In the genomic region with DNA sequence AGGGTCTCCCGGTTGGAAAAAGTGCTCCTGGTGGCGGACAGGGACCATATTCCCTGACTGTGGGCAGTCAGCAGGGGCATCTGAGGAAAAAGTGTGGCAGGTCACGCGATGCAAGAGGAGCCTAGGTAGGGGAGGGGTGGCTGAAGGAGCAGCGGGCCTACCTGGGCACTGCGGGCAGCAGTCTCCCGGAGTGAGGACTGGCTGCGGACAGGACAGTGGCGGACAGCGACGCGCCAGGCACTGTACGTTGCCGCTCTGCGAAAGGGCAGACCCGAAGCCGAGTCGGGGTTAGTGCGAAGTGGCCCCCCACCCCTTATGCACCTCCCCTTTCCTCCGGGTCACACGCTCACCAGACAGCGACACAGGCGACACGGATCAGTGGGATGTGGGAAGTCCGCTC, we compare ENCODE assay signal across 17 mouse cellular contexts. TPM values are rescaled to one million over a fixed set of nuclear protein-coding genes. Genes with fewer than 3 reads are reported as not detected.
DNase-seq lines count a peak whose midpoint lies in the region; ATAC-seq and TF ChIP-seq lines count a peak whose summit lies in the region.
"Had no signal": no experiment of that assay in that cellular context is flagged by ENCODE, and none has a peak within 500 bp of the region (broad histone marks: within the 10 kb centered on the region; RNA-seq: fewer than 3 reads in every experiment).

No protein-coding gene starts in this region.

- ATAC-seq in heart, embryonic 12.5 days (ENCODE audit: insufficient number of reproducible peaks, low FRiP score), result no peak; the same call in 1 of the 2 replicates
- ATAC-seq in kidney, postnatal 0 days (replicated peaks; ENCODE audit: low FRiP score, low read depth), result 0 out of 2 replicates have a peak, but pooled peaks have one; percentile 11
- ATAC-seq in embryonic facial prominence, embryonic 14.5 days (ENCODE audit: low read depth), result 0 out of 2 replicates have a peak, but pooled peaks have one; percentile 16
- ATAC-seq: CD4-positive, CD25-positive, alpha-beta regulatory T cell, adult 4 months; intestine, postnatal 0 days had no signal

- peak overlapping the region; percentile 36 for H3K4me2 ChIP-seq in heart, embryonic 12.5 days
- peak overlapping the region; percentile 35 for H3K4me2 ChIP-seq in kidney, postnatal 0 days (ENCODE audit: low read length)
- no peak overlapping the region for H3K4me2 ChIP-seq in embryonic facial prominence, embryonic 14.5 days (ENCODE audit: low read depth, low read length)
- H3K4me2 ChIP-seq: liver, embryonic 13.5 days; neural tube, embryonic 15.5 days had no signal

- no peak for TF ChIP-seq CTCF in kidney, postnatal 0 days (IDR thresholded peaks at IDR 0.05; ENCODE audit: low read depth)

- in situ Hi-C loops in ES-E14 (cut with MboI; ENCODE audit: low sequenced_read_pairs in 2 of 2, unreplicated experiment in 2 of 2), result no loop called here

- no peak for DNase-seq in heart, adult 18-20 months
- DNase-seq in kidney, postnatal 0 days (ENCODE audit: low spot score), result no peak
- DNase-seq in kidney, postnatal 14 days, result no peak
- no peak for DNase-seq in ES-E14 (ENCODE audit: low read depth, low spot score)
- no peak for DNase-seq in embryonic facial prominence, embryonic 14.5 days (ENCODE audit: low spot score)
- DNase-seq in frontal cortex, adult 2 months (ENCODE audit: extremely low spot score in 1 of 2, low spot score in 1 of 2), result no peak
- DNase-seq in urinary bladder, postnatal 10 days (ENCODE audit: low spot score), result no peak
- DNase-seq: cerebellum, postnatal 36 days; liver, embryonic 13.5 days; lung, postnatal 10 days; thymus, postnatal 36 days had no signal

- H3K4me3 ChIP-seq in heart, embryonic 12.5 days, result 0 out of 2 replicates have a peak overlapping the region, but pooled peaks have one; percentile 17
- no peak overlapping the region for H3K4me3 ChIP-seq in kidney, postnatal 0 days (replicated peaks; ENCODE audit: low read depth, low read length)
- peak overlapping the region; percentile 54 to 67 for H3K4me3 ChIP-seq in ES-E14 (ENCODE audit: insufficient read depth in 1 of 2, low read depth in 1 of 2, low read length in 2 of 2, poor library complexity in 1 of 2, severe bottlenecking in 1 of 2)
- H3K4me3 ChIP-seq in embryonic facial prominence, embryonic 14.5 days (ENCODE audit: low read depth, low read length), result no peak overlapping the region
- H3K4me3 ChIP-seq: liver, embryonic 13.5 days; neural tube, embryonic 15.5 days had no signal

- 25% methylated on average over 25 of the region's 25 CpGs for WGBS in heart, embryonic 12.5 days
- WGBS in kidney, postnatal 0 days, result 27% methylated on average over 23 of the region's 25 CpGs
- WGBS in embryonic facial prominence, embryonic 14.5 days, result 24% methylated on average over 22 of the region's 25 CpGs

- H3K27me3 ChIP-seq in heart, embryonic 12.5 days (replicated peaks), result peaks cover 50% of the 10 kb centered on the region
- no peaks in the 10 kb centered on the region for H3K27me3 ChIP-seq in kidney, postnatal 0 days (ENCODE audit: insufficient read depth, low read length)
- H3K27me3 ChIP-seq in embryonic facial prominence, embryonic 14.5 days (replicated peaks; ENCODE audit: control insufficient read depth, insufficient read depth, low read length), result peaks cover 22% of the 10 kb centered on the region

- H3K4me1 ChIP-seq in heart, embryonic 12.5 days (replicated peaks), result peaks cover 6% of the 10 kb centered on the region; the same call in 1 of the 2 replicates
- H3K4me1 ChIP-seq in kidney, postnatal 0 days (replicated peaks; ENCODE audit: insufficient read depth, low read length), result 0 out of 2 replicates have a peak, but pooled peaks cover 5% of the 10 kb centered on the region
- H3K4me1 ChIP-seq in ES-E14 (ENCODE audit: control insufficient read depth in 2 of 2, insufficient read depth in 2 of 2, low read length in 2 of 2, poor library complexity in 1 of 2), result peaks cover 0 to 2% of the 10 kb centered on the region in 2 experiments; a peak in 1 of 4 replicates
- H3K4me1 ChIP-seq in embryonic facial prominence, embryonic 14.5 days (ENCODE audit: control insufficient read depth, insufficient read depth, low read length), result no peaks in the 10 kb centered on the region
- H3K4me1 ChIP-seq: neural tube, embryonic 15.5 days had no signal

- H3K27ac ChIP-seq in heart, embryonic 12.5 days (ENCODE audit: poor library complexity, severe bottlenecking), result no peak overlapping the region
- no peak overlapping the region for H3K27ac ChIP-seq in kidney, postnatal 0 days
- no peak overlapping the region for H3K27ac ChIP-seq in ES-E14 (ENCODE audit: insufficient read depth, low read depth, low read length, poor library complexity, severe bottlenecking)
- H3K27ac ChIP-seq in embryonic facial prominence, embryonic 14.5 days (replicated peaks; ENCODE audit: low read depth, low read length), result no peak overlapping the region
- H3K27ac ChIP-seq: liver, embryonic 13.5 days; neural tube, embryonic 15.5 days had no signal

- peaks cover 14% of the 10 kb centered on the region; the same call in 1 of the 2 replicates for H3K36me3 ChIP-seq in heart, embryonic 12.5 days
- 0 out of 2 replicates have a peak, but pooled peaks cover 3% of the 10 kb centered on the region for H3K36me3 ChIP-seq in kidney, postnatal 0 days (ENCODE audit: insufficient read depth, low read length)
- no peaks in the 10 kb centered on the region for H3K36me3 ChIP-seq in ES-E14 (ENCODE audit: control insufficient read depth, insufficient read depth, low read length, poor library complexity, severe bottlenecking)
- peaks cover 22% of the 10 kb centered on the region for H3K36me3 ChIP-seq in embryonic facial prominence, embryonic 14.5 days (ENCODE audit: control insufficient read depth, insufficient read depth, low read length)
- H3K36me3 ChIP-seq: liver, embryonic 13.5 days; neural tube, embryonic 15.5 days had no signal

- no peak overlapping the region; the same call in 1 of the 2 replicates for H3K9ac ChIP-seq in heart, embryonic 12.5 days
- H3K9ac ChIP-seq in kidney, postnatal 0 days (ENCODE audit: low read depth, low read length), result no peak overlapping the region
- H3K9ac ChIP-seq in ES-E14 (ENCODE audit: insufficient read depth, low read depth, low read length, poor library complexity, severe bottlenecking), result peak overlapping the region; percentile 21; the same call in 1 of the 2 replicates
- H3K9ac ChIP-seq in embryonic facial prominence, embryonic 14.5 days (ENCODE audit: low read depth, low read length), result no peak overlapping the region
- H3K9ac ChIP-seq: liver, embryonic 13.5 days; neural tube, embryonic 15.5 days had no signal

- H3K9me3 ChIP-seq in heart, embryonic 12.5 days (replicated peaks), result no peaks in the 10 kb centered on the region
- no peaks in the 10 kb centered on the region for H3K9me3 ChIP-seq in kidney, postnatal 0 days (replicated peaks; ENCODE audit: low read length)
- no peaks in the 10 kb centered on the region for H3K9me3 ChIP-seq in ES-E14 (ENCODE audit: control insufficient read depth, insufficient read depth, low read depth, low read length)
- no peaks in the 10 kb centered on the region for H3K9me3 ChIP-seq in embryonic facial prominence, embryonic 14.5 days (ENCODE audit: control insufficient read depth, low read length)
- H3K9me3 ChIP-seq: liver, embryonic 13.5 days; neural tube, embryonic 15.5 days had no signal

TF ChIP-seq in ES-E14, 5 proteins besides CTCF, POLR2A, EP300 and RAD21:
- no peak for TF ChIP-seq ZC3H11A (IDR thresholded peaks at IDR 0.05; ENCODE audit: borderline replicate concordance, low read depth, low read length)
- TF ChIP-seq ZNF384 (IDR thresholded peaks at IDR 0.05; ENCODE audit: low read depth, low read length), result no peak
- TF ChIP-seq MAFK (IDR thresholded peaks at IDR 0.05; ENCODE audit: insufficient read depth, low read depth, low read length), result no peak
- TF ChIP-seq HCFC1 (IDR thresholded peaks at IDR 0.05; ENCODE audit: borderline replicate concordance, insufficient read depth, low read length), result no peak
- TF ChIP-seq CHD2 (IDR thresholded peaks at IDR 0.05; ENCODE audit: low read depth, low read length), result no peak

RNA-seq across cellular contexts. Expression of a gene that starts 11.5 kb away (rescaled TPM):
- polyA plus RNA-seq in heart, embryonic 12.5 days (2016; fragmentation: Nextera tagmentation; extraction: Ambion mirVana), result 10.6 and 15.4 TPM in 2 replicates
- 1 to 10 TPM; 2.6 to 3.1 TPM for total RNA-seq in heart, adult 18-20 months (2021)
- polyA plus RNA-seq in kidney, postnatal 0 days (2015; fragmentation: Nextera tagmentation; extraction: Ambion mirVana), result 17.1 and 19.1 TPM in 2 replicates
- 3.3 and 6.0 TPM in 2 replicates for total RNA-seq in ES-E14 (2012; rRNA removed)
- polyA plus RNA-seq in embryonic facial prominence, embryonic 14.5 days (2014; fragmentation: Nextera tagmentation; extraction: Ambion mirVana), result 18.5 and 23.7 TPM in 2 replicates
- 5.7 and 5.8 TPM in 2 replicates for polyA plus RNA-seq in frontal cortex, adult 2 months (2012; rRNA removed)

RNA-seq across cellular contexts. Expression of a gene that starts 25.0 kb away (rescaled TPM):
- polyA plus RNA-seq in heart, embryonic 12.5 days (2016; fragmentation: Nextera tagmentation; extraction: Ambion mirVana), result not detected in 2 replicates
- not detected for total RNA-seq in heart, adult 18-20 months (2021)
- not detected in 2 replicates for polyA plus RNA-seq in kidney, postnatal 0 days (2015; fragmentation: Nextera tagmentation; extraction: Ambion mirVana)
- total RNA-seq in ES-E14 (2012; rRNA removed), result 1.0 and 1.4 TPM in 2 replicates
- polyA plus RNA-seq in embryonic facial prominence, embryonic 14.5 days (2014; fragmentation: Nextera tagmentation; extraction: Ambion mirVana), result not detected in 2 replicates
- 0.29 TPM in 1 of 2 replicates, not detected in the other for polyA plus RNA-seq in frontal cortex, adult 2 months (2012; rRNA removed)
- polyA plus RNA-seq: CD4-positive, CD25-positive, alpha-beta regulatory T cell, adult 4 months; heart, embryonic 16.5 days; intestine, postnatal 0 days; liver, embryonic 13.5 days; stomach, embryonic 16.5 days had no signal

RNA-seq across cellular contexts. Expression of a gene that starts 28.8 kb away (rescaled TPM):
- polyA plus RNA-seq in heart, embryonic 12.5 days (2016; fragmentation: Nextera tagmentation; extraction: Ambion mirVana), result 175 and 189 TPM in 2 replicates
- 100 to 1,000 TPM; 111 to 118 TPM for total RNA-seq in heart, adult 18-20 months (2021)
- 461 and 485 TPM in 2 replicates for polyA plus RNA-seq in kidney, postnatal 0 days (2015; fragmentation: Nextera tagmentation; extraction: Ambion mirVana)
- total RNA-seq in ES-E14 (2012; rRNA removed), result 173 and 182 TPM in 2 replicates
- 213 and 215 TPM in 2 replicates for polyA plus RNA-seq in embryonic facial prominence, embryonic 14.5 days (2014; fragmentation: Nextera tagmentation; extraction: Ambion mirVana)
- polyA plus RNA-seq in frontal cortex, adult 2 months (2012; rRNA removed), result 394 and 433 TPM in 2 replicates

RNA-seq across cellular contexts. Expression of a gene that starts 30.2 kb away (rescaled TPM):
- 11.2 and 12.5 TPM in 2 replicates for polyA plus RNA-seq in heart, embryonic 12.5 days (2016; fragmentation: Nextera tagmentation; extraction: Ambion mirVana)
- 1 to 10 TPM; 2.8 to 4.3 TPM for total RNA-seq in heart, adult 18-20 months (2021)
- 3.7 and 4.7 TPM in 2 replicates for polyA plus RNA-seq in kidney, postnatal 0 days (2015; fragmentation: Nextera tagmentation; extraction: Ambion mirVana)
- 0.90 and 3.7 TPM in 2 replicates for total RNA-seq in ES-E14 (2012; rRNA removed)
- polyA plus RNA-seq in embryonic facial prominence, embryonic 14.5 days (2014; fragmentation: Nextera tagmentation; extraction: Ambion mirVana), result 5.2 and 5.9 TPM in 2 replicates
- 4.1 and 5.8 TPM in 2 replicates for polyA plus RNA-seq in frontal cortex, adult 2 months (2012; rRNA removed)

Comparison
In these comparisons a context has a peak if more than half of its experiments do, and no peak if none do; other contexts are left out.
1. H3K4me3 ChIP-seq: peak in heart, embryonic 12.5 days (single experiment) and ES-E14 (2 of 2); none in kidney, postnatal 0 days (single experiment) and embryonic facial prominence, embryonic 14.5 days (single experiment).